Mouse (Mus musculus) urinary bladder, adult 18-20 months (tissue): Measurements from ENCODE around the gene Ints13.
"Not testable (repeated sequence)": the region's sequence is repeated elsewhere in the genome, so short reads cannot be mapped to it uniquely, and the experiment has no call there.

Experiments
- DNase-seq, 2 experiments: peaks; one replicate each; pipeline ENCODE4 v3.0.0; 2022; ENCODE audit warnings: low spot score in 2 of 2, mixed read lengths in 2 of 2

Ints13 gene

DNA sequence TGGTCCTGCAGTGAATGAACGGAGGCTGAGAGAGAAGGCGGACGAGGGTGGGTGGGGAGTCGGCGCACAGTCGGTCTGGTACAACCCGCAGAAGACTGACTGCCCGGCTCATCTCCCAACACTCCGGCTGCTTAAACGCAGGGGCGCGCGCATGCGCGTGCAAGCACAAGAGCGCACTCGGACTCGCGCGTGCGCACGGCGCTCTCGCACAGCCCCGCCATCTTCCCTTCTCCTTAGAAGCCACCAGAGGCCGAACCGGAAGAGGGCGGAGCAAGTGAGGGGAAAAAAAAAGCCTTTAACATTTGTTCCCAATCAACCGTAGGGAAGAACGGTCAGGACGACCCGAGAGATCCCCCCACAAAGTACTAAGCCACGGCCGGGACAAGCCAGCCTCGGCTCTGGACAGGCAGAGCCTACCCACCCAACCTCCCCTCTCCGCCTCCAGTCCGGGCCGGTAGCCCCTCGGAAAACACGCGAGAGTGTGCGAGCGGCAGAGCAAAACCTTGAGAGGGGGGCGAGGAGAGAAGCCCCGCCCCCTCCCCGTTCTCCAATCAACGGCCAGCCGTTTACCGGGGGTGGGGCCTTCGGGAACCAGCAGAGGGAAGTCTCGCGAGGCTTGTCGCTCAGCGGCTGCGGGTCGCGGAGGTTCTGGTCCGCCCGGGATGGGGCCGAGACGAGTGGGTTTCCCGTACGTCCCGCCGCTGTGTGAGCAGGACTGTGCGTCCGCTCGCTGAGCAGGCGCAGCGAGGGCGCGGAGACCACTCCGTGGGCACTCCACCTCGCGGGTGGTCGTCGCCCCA lies at the start of gene Ints13:
Ints13 (minus strand) TSS at position 526 of the 800 bp plus-strand sequence.
- DNase-seq: peak; percentile 88 to 94

DNA sequence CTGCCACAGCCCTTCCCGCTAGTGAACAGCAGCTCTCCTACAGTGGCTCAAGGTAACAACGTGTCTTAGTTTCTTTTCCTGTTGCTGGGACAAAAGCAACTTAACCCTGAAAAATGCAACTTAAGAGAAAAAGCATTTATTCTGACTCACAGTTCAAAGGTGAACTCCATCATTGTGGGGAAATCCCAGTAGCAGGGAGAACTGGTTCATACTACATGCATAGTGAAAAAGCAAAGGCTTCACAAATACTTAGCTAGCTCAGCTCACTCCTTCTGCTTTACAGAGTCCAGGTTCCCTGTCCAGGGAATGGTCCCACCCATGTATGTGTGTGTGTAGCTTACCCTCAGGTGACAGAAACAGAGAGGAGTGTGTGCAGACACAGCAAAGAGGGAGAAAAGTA lies 39.0 kb upstream of the Ints13 start:
- no peak for DNase-seq

- DNase-seq: no peak
Observed at GRCm38 (mm10) chr6:146615891-146616290, 38.3 kb upstream of the Ints13 start.

DNA sequence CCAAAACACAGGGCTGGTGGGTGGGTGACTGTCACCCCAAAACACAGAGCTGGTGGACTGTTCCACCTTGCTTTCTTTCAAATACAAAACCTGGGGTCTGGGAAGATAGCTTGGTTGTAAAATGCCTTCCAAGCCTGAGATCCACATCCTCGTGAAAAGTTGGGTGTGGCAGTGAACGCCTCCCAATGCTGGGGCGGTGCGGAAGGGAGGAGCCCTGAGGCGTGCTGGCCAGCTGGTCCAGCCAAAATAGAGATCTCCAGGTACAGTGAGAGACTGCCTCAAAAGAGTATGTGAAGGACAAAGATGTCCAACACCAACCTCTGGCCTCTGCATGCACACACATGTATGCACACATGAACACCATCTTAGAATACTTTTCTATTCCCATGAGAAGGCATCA lies 36.9 kb upstream of the Ints13 start:
- DNase-seq: no peak

GRCm38 (mm10) chr6:146613907-146614306 lies 36.3 kb upstream of the Ints13 start:
- DNase-seq: no peak

GRCm38 (mm10) chr6:146612736-146613135 lies 35.1 kb upstream of the Ints13 start:
- DNase-seq: no peak

- DNase-seq: no peak
Observed at GRCm38 (mm10) chr6:146611897-146612296, 34.3 kb upstream of the Ints13 start.

DNA sequence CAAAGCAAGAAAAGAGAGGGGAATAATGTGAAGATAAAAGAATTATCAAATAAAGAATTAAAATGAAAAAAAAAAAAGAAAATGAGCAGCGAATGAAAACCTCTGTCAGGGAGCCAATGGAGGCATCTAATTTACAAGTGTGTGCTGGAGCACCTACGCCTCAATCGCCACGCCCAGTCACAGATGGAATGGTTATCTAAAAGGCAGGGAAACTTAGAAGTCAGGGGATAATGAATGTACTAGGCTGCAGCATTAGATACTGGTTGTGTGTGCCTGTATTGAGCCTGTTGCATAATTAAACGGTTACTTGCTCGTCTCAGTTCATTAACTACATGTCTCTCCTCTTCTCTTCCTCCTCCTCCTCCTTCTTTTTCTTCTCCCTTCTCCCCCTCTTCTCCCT lies 33.8 kb upstream of the Ints13 start:
- DNase-seq: no peak

GRCm38 (mm10) chr6:146603651-146604050 lies 26.0 kb upstream of the Ints13 start:
- no peak for DNase-seq

DNA sequence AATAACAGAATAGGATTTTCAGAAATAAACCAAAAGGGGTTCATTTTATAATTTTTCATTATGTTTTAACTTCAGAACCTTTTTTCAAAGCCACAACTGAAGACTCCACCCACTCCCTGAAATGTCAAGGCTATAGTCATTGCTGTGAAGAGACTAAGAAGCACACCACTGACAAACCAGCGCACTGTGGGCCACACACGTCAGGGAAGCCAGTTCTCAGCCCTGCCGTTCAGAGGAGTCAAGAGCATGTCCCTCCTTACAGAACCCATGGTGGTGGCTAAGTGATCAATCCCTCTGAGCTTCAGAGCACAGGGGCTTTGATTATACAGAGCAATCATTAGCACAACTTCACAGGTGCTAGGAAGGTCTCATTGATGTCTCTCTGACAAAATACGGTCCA lies 25.0 kb upstream of the Ints13 start:
- no peak for DNase-seq

GRCm38 (mm10) chr6:146585134-146585533 lies 7.5 kb upstream of the Ints13 start:
- DNase-seq: no peak

GRCm38 (mm10) chr6:146583366-146584046 lies 5.9 kb upstream of the Ints13 start:
- DNase-seq: no peak

- no peak for DNase-seq
Observed at GRCm38 (mm10) chr6:146580381-146580926, 2.8 kb upstream of the Ints13 start.

GRCm38 (mm10) chr6:146578586-146578985 lies 951 bp upstream of the Ints13 start:
- DNase-seq: no peak

GRCm38 (mm10) chr6:146578111-146578531 lies 486 bp upstream of the Ints13 start:
- DNase-seq: peak; percentile 68 to 71

GRCm38 (mm10) chr6:146576903-146577302 lies 732 bp downstream of the Ints13 start, which contains the start of gene Fgfr1op2:
Gene Fgfr1op2 (plus strand): TSS chr6:146577203.
- DNase-seq: no peak

- DNase-seq: no peak
Observed at GRCm38 (mm10) chr6:146572073-146572472, 5.6 kb downstream of the Ints13 start.

- DNase-seq: not testable (repeated sequence)
Observed at GRCm38 (mm10) chr6:146562461-146562860, 15.2 kb downstream of the Ints13 start.

DNA sequence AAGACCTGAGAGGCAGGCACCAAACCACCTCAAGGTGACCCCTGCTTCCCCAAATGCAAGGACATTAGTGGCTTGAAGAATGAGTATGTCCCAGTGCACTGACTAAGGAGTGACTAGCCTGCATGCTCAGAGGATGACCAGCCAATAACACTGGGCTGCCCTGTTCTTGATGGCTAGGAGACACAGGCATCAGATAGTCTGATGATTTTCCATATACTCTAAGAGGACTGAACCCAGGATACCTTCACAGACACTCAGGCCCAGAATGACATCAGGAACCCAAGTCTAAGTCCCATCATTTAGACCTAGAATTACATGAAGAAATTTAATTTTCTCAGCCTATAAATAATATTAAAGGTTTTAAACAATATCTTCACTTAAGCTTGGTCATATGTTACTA lies 26.3 kb downstream of the Ints13 start:
- DNase-seq: no peak

DNA sequence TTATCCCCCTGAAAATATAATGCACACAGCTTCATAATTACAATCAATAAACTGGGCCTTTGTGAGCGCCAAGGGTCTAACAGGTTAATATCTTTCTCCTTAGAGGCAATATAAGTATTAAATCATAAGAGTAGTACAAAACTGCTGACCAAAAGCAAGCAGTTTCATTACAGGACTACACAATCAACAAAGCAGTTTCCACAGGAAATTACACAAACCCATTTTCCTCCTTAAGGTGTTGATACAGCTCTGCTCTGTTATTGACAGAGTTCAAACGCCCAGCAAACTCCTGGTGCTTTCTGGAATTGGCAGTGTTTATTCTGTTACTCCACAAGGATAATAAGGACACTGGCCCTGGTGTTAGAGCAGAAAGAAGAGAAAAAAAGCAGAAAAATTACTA lies 27.2 kb downstream of the Ints13 start:
- DNase-seq: no peak

GRCm38 (mm10) chr6:146545289-146545865 lies 32.3 kb downstream of the Ints13 start:
- DNase-seq: no peak

- DNase-seq: no peak
Observed at GRCm38 (mm10) chr6:146544622-146545021, 33.0 kb downstream of the Ints13 start.
